ENCODE assay signal across 33 mouse cellular contexts in the genomic region with DNA sequence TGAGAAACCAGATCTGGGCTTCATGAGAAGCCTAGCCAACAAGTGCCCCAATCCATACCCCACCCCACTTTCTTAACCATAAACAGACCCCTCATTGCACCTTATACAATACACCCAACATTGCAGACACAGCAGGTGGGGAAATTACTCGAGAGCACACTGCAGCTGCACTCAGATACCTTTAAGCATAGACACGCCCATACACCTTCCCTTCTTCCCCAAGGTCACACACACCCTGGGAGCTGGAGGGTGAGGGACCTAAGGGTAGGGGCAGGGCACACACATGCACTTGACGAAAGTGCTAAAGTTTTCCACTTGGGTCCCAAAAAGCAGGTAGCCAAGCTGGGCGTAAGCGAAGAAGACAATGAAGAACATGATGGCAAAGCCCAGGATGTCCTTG. TPM values are rescaled to one million over a fixed set of nuclear protein-coding genes. Genes with fewer than 3 reads are reported as not detected.
"Had no signal": no experiment of that assay in that cellular context is flagged by ENCODE, and none has a peak within 500 bp of the region (broad histone marks: within the 10 kb centered on the region; RNA-seq: fewer than 3 reads in every experiment).

No protein-coding gene starts in this region.

- H3K27ac ChIP-seq: embryonic facial prominence, embryonic 10.5 days; embryonic facial prominence, embryonic 12.5 days; embryonic facial prominence, embryonic 13.5 days; embryonic facial prominence, embryonic 15.5 days; forebrain, embryonic 10.5 days; forebrain, embryonic 12.5 days; forebrain, embryonic 13.5 days; forebrain, embryonic 15.5 days; gastrocnemius, adult 2 months; heart, adult 2 months; heart, embryonic 10.5 days had no signal

- H3K9me3 ChIP-seq: embryonic facial prominence, embryonic 10.5 days; embryonic facial prominence, embryonic 12.5 days; embryonic facial prominence, embryonic 13.5 days; embryonic facial prominence, embryonic 15.5 days; forebrain, embryonic 10.5 days; forebrain, embryonic 12.5 days; forebrain, embryonic 13.5 days; forebrain, embryonic 15.5 days; heart, embryonic 10.5 days had no signal

- H3K4me2 ChIP-seq: embryonic facial prominence, embryonic 12.5 days; embryonic facial prominence, embryonic 13.5 days; embryonic facial prominence, embryonic 15.5 days; forebrain, embryonic 12.5 days; forebrain, embryonic 13.5 days; forebrain, embryonic 15.5 days had no signal

- DNase-seq: cerebellum, adult 9-11 months; cerebellum, postnatal 10 days; cerebellum, postnatal 14 days; cerebellum, postnatal 25 days; cerebellum, postnatal 36 days; embryo, embryonic 11 days; forebrain, postnatal 0 days; gastrocnemius, adult 2 months; gastrocnemius, postnatal 10 days; gastrocnemius, postnatal 14 days; gastrocnemius, postnatal 25 days; gastrocnemius, postnatal 36 days; heart, adult 18-20 months; heart, adult 2 months had no signal

- H3K9ac ChIP-seq: embryonic facial prominence, embryonic 12.5 days; embryonic facial prominence, embryonic 13.5 days; embryonic facial prominence, embryonic 15.5 days; forebrain, embryonic 12.5 days; forebrain, embryonic 13.5 days; forebrain, embryonic 15.5 days; forebrain, postnatal 0 days had no signal

- ATAC-seq: forebrain, embryonic 13.5 days; forebrain, embryonic 14.5 days; forebrain, embryonic 15.5 days; forebrain, embryonic 16.5 days; forebrain, postnatal 0 days had no signal

- H3K36me3 ChIP-seq: embryonic facial prominence, embryonic 10.5 days; embryonic facial prominence, embryonic 12.5 days; embryonic facial prominence, embryonic 13.5 days; embryonic facial prominence, embryonic 15.5 days; forebrain, embryonic 10.5 days; forebrain, embryonic 12.5 days; forebrain, embryonic 15.5 days; heart, embryonic 10.5 days had no signal

- H3K4me3 ChIP-seq: embryonic facial prominence, embryonic 10.5 days; embryonic facial prominence, embryonic 12.5 days; embryonic facial prominence, embryonic 13.5 days; embryonic facial prominence, embryonic 15.5 days; erythroblast, embryonic 14.5 days; forebrain, embryonic 10.5 days; forebrain, embryonic 12.5 days; forebrain, embryonic 13.5 days; forebrain, embryonic 15.5 days; gastrocnemius, adult 2 months; heart, adult 2 months; heart, embryonic 10.5 days had no signal

- H3K4me1 ChIP-seq: embryonic facial prominence, embryonic 10.5 days; embryonic facial prominence, embryonic 12.5 days; embryonic facial prominence, embryonic 13.5 days; embryonic facial prominence, embryonic 15.5 days; forebrain, embryonic 10.5 days; forebrain, embryonic 12.5 days; forebrain, embryonic 13.5 days; forebrain, embryonic 15.5 days; heart, embryonic 10.5 days had no signal

RNA-seq across cellular contexts. Expression of gene Pkd2l1, which starts 38.5 kb away (rescaled TPM):
- total RNA-seq: common myeloid progenitor, adult 5-6 weeks; gastrocnemius, adult 18-20 months; gastrocnemius, adult 2 months; gastrocnemius, adult 8-10 months; gastrocnemius, postnatal 10 days; gastrocnemius, postnatal 14 days; gastrocnemius, postnatal 25 days; gastrocnemius, postnatal 36 days; gastrocnemius, postnatal 4 days; granulocyte monocyte progenitor cell, adult 5-6 weeks; heart, adult 18-20 months; heart, adult 2 months; heart, adult 8-10 months had no signal
- polyA plus RNA-seq: embryonic facial prominence, embryonic 11.5 days; embryonic facial prominence, embryonic 12.5 days; embryonic facial prominence, embryonic 13.5 days; embryonic facial prominence, embryonic 15.5 days; erythroblast, embryonic 14.5 days; forebrain, embryonic 16.5 days; heart, adult 2 months; heart, embryonic 10.5 days had no signal

RNA-seq across cellular contexts. Expression of gene Scd3, which starts 49.3 kb away (rescaled TPM):
- total RNA-seq: common myeloid progenitor, adult 5-6 weeks; gastrocnemius, adult 18-20 months; gastrocnemius, adult 2 months; gastrocnemius, adult 8-10 months; gastrocnemius, postnatal 10 days; gastrocnemius, postnatal 14 days; gastrocnemius, postnatal 25 days; gastrocnemius, postnatal 36 days; gastrocnemius, postnatal 4 days; granulocyte monocyte progenitor cell, adult 5-6 weeks; heart, adult 18-20 months had no signal
- polyA plus RNA-seq: erythroblast, embryonic 14.5 days had no signal
